Mouse (Mus musculus) erythroid progenitor cell, adult 5-6 weeks (primary cell): Measurements from ENCODE around the gene Arl3. TPM values are rescaled to one million over a fixed set of nuclear protein-coding genes. Genes with fewer than 3 reads are reported as not detected.
"Not testable (repeated sequence)": the region's sequence is repeated elsewhere in the genome, so short reads cannot be mapped to it uniquely, and the experiment has no call there.

ENCODE experiments used
- ATAC-seq: replicated peaks from 2 replicates; pipeline ENCODE4 v1.8.0; 2016; ENCODE audit warnings: moderate number of reproducible peaks, mild to moderate bottlenecking, moderate TSS enrichment, inconsistent platforms; ENCODE audit not compliant: poor library complexity, low FRiP score, severe bottlenecking
- total RNA-seq, 2 experiments: library from RNA; stranded (forward) in 1 of 2; stranded (reverse) in 1 of 2; fragments of 150-400 nt in 1 of 2; fragments of 186-747, 209-891 nt in 1 of 2; gene quantifications; 2 replicates each; pipeline versions ENCODE4 v1.2.3 to v1.2.4; 2015 to 2017; ENCODE audit warnings: low replicate concordance in 2 of 2

Gene Arl3
- total RNA-seq, 2 experiments from 2014 or later = 4.6 to 24.4 TPM

DNA sequence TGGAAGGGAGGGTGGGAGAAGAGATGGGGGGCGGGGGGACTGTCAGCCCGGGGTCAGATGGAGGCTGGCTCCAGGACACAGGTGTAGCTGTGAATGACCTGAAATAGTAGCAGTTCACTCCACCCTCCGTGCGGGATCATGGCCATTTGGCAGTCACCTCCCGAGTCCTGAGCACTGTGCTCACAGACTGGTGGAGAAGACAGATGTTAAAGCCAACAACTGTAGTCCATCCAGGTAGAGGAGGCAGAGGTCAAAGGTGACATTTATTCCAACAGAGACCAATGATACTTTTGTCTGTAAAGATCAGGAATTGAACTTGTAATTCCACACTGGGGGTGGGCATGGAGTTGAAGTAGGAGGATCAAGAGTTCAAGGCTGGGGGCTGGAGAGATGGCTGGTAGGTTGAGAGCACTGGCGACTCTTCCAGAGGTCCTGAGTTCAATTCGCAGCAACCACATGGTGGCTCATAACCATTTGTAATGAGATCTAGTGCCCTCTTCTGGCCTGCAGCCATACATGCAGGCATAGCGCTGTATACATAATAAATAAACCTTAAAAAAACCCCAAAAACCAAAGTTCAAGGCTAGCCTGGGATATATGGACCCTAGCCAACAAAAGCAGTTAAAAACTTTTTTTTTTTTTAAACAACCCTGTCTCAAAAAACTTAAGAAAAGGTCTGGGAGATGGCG lies 19.9 kb upstream of the Arl3 start:
- ATAC-seq = no peak

DNA sequence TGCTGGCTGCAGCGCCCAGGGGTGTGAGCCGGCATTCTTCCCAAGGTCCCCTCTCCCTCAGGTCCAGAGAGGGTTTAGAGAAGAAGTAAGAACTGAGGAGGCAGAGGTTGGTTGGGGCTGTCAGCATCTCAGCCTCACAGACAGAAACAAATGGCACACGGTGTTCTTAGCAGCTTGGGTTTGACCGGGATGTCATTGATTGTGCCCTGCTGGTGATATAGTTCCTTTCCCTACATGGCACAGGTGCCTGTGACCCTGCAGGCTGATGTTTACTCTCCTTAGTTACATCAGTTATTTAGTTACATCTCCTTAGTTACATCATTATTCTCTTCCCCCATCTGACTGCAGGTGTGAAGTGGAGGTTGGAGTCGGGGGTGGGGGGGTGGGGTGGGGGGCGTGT lies 18.6 kb upstream of the Arl3 start:
- no peak for ATAC-seq

DNA sequence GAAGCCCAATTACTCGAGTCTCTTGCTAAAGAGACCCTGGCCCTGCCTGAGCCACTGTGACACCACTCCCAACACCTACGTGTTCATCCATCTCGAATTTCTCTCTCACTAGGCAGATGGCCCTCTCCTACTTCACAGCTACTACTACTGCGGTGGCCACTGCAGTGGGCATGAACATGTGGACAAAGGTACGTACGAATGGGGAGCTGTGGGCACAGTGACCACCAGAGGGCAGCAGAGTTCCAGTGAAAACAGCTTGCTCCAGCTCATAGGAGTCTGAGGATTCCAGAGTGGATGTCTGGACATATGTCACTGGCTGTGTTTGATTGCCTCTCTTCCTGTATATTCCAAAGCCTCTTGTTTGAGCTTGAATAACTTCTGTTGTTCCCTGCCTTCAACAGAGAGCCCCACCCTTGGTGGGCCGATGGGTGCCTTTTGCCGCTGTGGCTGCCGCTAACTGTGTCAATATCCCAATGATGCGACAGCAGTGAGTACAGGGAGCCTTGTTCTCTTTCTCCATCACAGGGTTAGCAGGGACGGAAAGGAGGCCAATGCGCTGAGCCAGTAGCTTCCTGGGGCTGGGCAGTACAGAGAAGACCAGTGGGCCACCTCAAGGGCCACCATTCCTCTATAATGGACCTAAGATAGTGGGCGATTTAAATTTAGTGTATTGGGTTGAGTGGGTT lies 15.0 kb upstream of the Arl3 start:
- peak; percentile 87 for ATAC-seq

DNA sequence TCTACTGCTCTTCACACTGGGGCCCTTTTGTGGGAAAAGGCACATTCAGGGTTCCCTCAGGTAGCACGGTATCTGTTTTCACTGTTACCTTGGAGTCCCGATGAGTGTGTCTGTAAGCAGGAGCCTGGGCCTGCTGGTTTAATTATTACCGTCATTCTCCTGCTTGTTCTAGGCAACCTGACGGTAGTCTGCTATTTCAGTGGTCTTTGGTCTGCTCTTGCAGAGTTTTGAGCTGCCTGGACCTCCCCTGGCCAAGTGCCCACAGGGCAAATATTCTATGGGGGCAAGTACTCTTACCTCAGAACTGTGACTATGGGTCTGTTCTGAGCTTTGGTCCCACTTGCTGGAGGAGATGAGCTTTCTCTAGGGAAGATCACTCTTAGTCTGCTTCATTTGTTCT lies 2.2 kb upstream of the Arl3 start:
- ATAC-seq = no peak

DNA sequence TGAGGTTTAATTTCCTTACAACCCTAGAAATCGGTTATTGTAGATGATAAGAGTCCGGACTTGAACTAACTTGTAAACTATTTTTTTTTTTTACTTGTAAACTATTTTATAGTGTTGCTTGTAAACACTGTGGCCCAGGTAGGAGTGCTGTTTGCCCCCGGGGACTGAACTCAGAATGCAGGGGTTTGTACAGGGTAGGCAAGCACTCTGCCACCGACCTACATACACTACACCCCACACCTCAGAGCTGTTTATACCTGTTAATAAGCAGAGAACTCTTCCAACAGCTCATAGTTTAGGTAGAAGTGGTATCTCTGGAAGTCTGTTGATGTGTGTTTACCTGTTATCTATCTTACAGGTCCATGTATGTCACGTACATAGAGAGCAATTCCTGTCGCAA lies 992 bp upstream of the Arl3 start:
- ATAC-seq = no peak

DNA sequence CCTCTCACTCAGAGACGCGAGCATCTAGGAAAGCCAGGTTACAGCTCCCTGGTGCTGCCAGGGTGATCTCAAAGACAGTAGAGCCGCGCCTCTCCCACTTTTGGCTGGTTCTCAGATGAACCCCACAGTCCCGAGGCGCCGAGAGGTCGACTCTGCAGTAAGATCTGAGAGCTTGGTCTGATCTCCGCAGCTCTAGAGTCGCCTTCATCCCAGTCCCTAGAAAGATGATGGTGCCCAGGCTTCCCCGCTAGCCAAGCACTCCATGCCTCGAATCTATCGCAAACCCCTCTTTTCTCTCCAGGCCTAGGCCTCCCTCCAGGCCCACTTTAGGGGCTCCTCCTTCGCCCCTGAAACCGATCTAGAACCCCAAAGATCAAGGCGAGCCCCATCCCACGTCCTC lies 450 bp downstream of the Arl3 start:
- peak; percentile 46 for ATAC-seq

DNA sequence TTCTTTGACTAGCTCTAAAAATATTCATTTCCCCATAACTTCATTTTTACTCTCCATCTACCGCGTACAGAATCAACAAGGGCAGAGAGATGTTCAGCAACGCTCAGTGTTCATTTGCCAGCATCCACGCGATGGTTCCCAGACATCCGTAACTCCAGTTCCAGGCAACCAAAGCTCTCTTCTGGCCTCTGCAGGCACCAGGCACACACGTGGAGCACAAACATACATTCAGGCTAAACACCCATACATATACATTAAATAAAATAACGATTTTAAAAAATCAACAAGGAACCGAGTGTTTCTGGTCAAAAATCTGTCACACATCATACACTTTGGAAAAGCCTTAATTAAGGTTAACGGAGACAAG lies 1.1 kb downstream of the Arl3 start:
- ATAC-seq = no peak

DNA sequence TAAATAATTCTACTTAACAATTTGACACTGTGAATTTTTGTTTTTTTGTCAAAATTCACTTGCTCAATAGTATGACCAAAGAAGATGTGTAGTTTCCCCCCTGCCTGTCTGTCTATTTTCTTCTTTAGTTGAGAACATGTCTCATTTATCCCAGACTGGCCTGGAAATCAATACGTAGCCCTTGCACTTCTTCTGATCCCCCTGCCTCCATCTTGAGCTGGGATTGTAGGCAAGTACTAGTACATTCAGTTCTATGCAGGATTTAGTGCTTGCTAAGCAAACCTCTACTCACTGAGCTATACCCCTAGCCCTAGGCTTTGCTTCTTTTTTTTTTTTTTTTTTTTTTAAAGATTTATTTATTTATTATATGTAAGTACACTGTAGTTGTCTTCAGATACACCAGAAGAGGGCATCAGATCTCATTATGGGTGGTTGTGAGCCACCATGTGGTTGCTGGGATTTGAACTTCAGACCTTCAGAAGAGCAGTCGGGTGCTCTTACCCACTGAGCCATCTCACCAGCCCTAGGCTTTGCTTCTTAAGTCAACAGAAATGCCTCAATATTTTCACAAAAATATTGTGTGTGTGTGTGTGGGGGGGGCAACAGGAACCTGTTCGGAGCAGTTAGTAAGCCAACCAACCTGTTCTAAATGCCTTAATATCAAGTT lies 1.7 kb downstream of the Arl3 start:
- ATAC-seq = not testable (repeated sequence)

DNA sequence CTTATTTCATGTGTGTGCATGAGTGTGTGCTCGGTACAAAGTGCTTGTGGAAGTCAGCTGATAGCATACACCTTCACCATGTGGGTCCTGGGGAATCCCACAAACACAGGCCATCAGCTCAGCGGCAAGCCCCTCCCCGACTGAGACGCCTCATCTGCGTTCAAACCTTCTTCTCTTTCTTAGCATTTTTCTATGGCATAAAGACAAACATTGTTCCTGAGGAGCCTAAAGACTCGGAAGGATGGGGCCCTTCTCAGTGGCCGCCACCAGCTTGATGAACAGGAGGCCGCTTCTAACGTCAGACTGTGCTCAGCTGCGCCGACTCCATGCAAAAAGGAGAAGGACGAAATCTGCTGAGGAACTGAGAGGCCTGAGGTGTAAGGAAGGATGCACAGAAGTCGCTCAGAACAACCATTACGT lies 8.9 kb downstream of the Arl3 start:
- no peak for ATAC-seq

DNA sequence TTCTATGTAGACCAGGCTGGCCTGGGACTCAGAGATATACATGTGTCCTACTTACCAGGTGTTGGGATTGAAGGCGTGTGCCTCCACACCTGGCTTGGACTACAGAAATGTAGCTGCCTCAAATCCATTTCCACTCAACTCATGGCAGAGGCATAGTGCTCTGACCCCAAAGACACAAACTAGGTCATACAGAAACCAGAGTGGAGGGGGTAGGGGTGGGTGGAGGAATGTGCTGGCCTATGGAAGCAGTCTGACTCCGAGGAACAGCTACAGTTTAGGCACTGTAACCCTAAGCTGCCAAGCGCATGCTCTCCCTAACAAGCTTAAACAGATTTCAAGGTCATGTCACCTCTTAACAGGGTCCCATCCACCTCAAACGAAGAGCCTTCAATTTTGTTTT lies 9.4 kb downstream of the Arl3 start:
- no peak for ATAC-seq

DNA sequence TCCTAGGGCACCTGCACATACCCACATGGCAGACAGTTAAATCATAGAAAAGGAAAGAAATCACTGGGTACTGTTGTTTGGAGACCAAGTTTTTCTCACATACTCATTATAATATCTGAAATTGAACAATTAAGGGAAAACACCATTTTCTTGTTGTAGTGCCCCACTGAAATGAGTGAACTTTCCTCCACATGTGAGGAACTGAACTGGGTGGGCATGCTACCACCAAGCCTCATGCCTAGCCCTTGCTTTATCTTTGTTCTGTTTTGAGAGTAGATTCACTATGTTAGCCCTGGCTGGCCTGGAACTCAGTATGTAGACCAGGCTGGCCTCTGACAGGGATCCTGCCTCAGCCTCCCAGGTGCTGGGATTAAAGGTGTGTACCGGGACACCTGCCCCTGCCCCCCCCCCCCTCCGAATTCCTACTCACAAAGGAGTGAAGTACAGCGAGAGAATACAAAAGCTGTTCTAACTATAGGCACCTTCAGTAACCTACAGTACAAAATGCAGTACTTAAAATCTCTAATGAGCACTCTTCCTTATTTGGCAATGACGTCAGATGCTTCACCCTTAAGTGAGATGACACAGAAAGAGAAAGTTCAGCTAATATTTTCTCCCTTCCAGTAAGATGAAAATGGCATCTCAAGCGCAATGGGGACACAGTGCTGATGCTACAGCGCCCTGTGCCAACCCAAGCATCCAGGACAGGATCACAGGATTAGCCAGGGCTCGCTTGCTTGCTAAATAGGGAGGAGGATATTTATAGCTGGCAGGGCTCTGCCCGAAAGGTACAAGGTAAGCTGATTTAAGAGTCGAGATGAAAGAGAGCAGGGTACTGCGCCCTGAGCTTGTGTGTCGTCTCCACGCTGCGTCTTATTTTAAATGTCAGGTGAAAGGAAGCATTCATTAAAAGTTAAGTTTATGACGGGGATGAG lies 10.2 kb downstream of the Arl3 start:
- ATAC-seq = no peak

DNA sequence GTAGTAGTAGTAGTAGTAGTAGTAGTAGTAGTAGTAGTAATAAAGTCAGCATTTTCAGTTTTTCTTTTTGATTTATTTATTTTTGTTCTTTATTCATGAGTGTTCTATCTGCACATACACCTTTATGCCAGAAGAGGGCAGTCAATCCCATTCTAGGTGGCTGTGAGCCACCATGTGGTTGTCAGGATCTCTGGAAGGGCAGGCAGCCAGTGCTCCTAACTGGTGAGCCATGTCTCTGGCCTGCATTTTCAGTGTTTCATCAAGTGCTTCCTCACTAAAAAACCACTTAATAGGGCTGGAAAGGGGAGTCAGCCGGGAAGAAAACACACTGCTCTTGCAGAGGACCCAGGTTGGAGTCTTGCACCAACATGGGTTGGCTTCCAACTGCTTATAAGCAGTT lies 10.9 kb downstream of the Arl3 start:
- ATAC-seq = peak; percentile 85

DNA sequence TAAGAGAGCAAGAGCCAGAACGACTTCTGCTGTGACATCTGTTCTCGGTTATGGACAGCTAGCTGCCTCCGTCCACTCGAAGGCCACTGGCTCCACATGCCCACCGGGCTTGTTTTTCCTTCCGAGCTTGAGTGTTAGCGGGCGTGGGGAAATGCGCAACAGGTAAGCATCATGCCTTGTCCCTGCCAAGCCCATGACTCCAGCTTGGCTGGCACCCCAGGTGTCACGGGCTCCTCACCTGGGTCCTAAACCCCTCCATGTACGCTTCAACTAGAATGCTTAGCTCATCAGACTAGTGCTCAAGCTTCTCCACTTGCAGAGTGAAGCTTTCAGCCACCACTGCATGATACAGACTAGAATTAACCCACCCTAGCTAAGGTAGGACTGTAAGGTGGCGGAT lies 14.4 kb downstream of the Arl3 start:
- ATAC-seq = no peak

DNA sequence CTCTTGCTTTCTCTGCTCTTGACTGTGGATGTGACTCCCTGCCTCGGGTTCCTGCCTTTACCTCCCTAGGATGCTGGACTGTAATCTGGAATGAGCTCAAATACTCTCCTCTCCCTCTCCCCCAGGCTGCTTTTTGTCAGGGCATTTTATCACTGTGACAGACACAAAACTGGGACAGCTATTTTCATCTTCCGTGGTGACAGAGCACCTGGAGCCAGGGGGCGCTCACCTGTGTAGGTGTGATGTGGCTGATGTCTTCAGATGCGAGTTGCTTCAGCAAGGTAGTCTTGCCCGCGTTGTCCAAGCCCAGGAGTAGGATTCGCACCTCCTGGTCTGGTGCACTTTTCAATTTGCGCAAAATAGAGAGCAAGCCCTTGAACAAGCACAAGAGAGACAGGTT lies 15.0 kb downstream of the Arl3 start:
- ATAC-seq = no peak

DNA sequence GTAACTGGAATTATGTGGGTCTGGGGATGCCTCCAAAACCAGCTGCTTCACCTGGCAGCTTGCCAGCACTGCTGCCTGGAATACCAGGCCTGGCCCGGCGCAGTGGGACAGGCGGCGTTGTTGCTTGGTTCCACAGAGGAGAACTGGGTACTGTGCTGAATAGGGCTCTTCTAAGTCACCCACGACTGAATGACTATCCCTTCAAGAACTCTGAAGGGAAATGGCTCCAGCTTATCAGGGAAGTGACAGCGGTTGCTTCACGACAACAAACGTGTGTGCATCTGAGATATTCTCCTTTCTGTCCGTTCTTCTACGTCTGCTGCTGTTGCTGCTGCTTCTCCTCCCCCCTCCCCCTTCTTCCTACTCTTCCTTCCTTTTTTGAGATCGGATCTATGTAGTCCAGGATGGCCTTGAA lies 19.4 kb downstream of the Arl3 start:
- ATAC-seq = peak; percentile 92

DNA sequence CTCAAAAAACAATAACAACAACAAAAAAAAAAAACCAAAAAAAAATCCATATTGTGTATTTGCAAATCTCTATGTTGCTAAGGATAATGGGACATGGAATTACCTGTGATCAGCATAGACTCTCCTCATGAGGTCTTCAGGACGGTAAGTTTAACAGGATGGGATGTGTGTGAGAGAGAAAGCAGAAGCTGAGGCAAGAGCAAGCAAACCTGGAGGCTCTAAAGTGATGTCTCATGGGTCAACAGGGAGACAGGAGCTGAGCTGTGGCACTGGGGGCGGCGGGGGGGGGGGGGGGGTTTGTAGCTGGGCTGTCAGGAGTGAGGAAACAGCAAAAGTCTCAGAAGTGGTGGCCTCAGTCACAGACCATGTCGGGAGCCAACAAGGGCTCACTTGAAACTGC lies 20.5 kb downstream of the Arl3 start:
- ATAC-seq = no peak

DNA sequence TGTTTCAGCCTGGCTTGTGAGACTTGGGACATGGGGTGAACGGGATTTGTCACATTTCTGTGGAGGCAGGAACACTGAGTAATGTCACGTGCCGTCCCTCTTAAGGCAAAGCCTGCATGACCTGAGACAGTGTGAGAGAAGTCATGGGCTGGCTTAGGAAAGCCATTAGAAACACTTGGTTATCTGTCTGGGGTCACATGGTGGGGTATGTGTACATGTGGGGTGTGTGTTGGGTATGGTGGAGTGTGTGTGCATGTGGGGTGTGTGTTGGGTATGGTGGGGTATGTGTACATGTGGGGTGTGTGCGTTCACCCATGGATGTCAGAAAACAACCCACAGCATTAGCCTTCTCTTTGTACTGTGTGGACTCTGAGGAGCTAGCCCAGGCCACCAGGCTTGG lies 22.6 kb downstream of the Arl3 start:
- ATAC-seq = no peak

DNA sequence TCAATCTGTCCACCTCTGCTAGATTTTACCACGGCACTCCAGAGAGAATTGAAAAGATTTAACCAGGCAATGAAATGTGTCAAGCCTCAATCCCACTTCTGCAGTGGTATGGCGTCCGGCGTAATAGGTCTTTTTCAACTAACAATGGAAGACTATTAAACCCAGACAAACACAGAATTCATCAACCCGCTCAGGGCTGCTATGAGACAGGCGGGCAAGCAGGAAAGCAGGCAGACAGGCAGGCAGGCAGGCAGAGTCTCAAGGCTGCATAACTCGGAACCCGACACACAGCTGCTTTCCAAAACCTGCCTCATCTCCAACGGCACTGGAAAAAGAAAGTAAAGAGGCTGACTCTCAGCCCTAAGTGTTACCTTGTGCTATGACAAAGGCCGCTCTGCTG lies 24.9 kb downstream of the Arl3 start:
- no peak for ATAC-seq

DNA sequence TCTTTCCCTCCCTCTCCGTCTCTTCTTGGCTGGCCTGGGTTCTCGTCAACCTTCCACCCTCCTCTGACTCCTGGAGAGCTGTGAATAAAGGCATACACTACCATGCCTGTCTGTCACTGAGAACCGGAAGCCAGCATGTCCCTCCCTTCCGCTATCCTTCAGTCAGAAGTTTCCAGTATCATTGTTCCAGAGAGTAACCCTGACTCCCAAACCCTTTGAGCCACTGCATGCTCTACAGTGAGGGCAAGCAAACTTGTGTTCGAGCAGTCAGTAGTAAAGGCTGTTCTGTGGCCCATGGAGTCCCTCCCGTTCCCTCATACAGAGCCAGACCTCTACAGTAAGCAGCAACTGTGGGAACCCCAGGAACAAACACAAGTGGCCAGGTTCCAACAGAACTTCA lies 25.4 kb downstream of the Arl3 start:
- ATAC-seq = no peak

DNA sequence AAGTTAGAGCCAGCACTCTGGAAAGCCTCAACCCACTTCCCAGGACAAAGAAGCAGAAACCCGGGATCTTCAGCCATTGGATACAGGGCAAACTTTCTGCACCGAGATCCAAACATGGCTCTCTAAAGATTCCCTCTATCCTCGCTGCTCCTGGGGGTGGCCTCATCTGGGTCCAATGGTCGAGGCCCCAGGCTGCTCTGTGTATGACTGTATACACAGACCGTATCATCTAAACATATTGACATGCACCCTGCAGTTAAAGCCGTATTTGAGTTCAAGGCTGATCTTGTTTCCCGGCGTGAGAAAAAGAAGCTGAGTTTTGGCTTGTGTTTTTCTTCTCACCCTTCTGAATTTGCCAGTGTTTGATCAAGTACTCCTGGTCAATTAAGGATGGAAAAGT lies 30.2 kb downstream of the Arl3 start:
- no peak for ATAC-seq
